Mouse (Mus musculus) neural tube, embryonic 13.5 days (tissue): ENCODE data around the gene Pdilt. TPM values are rescaled to one million over a fixed set of nuclear protein-coding genes. Genes with fewer than 3 reads are reported as not detected.

Source experiments
- ATAC-seq: fragments of 200-750 bp; cut with Nextera tagmentation; 2 replicates; pipeline ENCODE4 v1.8.0; 2017; ENCODE audit warnings: low read depth, mild to moderate bottlenecking, moderate TSS enrichment, moderate library complexity
- H3K27ac ChIP-seq: fragments of 300-500 bp; sonication (generic); replicated peaks from 2 replicates; pipeline ENCODE4 v1.5.1; 2015; ENCODE audit warnings: moderate library complexity, mild to moderate bottlenecking, inconsistent platforms
- H3K27me3 ChIP-seq: fragments of 300-500 bp; sonication (generic); 2 replicates; pipeline ENCODE4 v1.6.1; 2015; ENCODE audit warnings: mild to moderate bottlenecking, inconsistent platforms
- H3K36me3 ChIP-seq: fragments of 300-500 bp; sonication (generic); 2 replicates; pipeline ENCODE4 v1.6.1; 2015; ENCODE audit warnings: mild to moderate bottlenecking, inconsistent platforms
- H3K4me1 ChIP-seq: fragments of 300-500 bp; sonication (generic); replicated peaks from 2 replicates; pipeline ENCODE4 v1.6.1; 2015; ENCODE audit warnings: inconsistent platforms
- H3K4me2 ChIP-seq: fragments of 300-500 bp; sonication (generic); 2 replicates; pipeline ENCODE4 v1.6.1; 2015; ENCODE audit warnings: inconsistent platforms, mild to moderate bottlenecking, moderate library complexity
- H3K4me3 ChIP-seq: fragments of 300-500 bp; sonication (generic); 2 replicates; pipeline ENCODE4 v1.5.1; 2015; ENCODE audit warnings: mild to moderate bottlenecking, inconsistent platforms
- H3K9ac ChIP-seq: fragments of 300-500 bp; sonication (generic); 2 replicates; pipeline ENCODE4 v1.6.1; 2015; ENCODE audit warnings: moderate library complexity, mild to moderate bottlenecking, inconsistent platforms
- H3K9me3 ChIP-seq: fragments of 300-500 bp; sonication (generic); 2 replicates; pipeline ENCODE4 v1.6.1; 2016; ENCODE audit warnings: inconsistent platforms
- WGBS: fragments of 180-500 bp; shearing (Covaris S2); methylation state at CpG from one replicate; pipeline ENCODE4 v1.1.7; 2015; 5-methylcytosine and 5-hydroxymethylcytosine counted together
- polyA plus RNA-seq: library from polyadenylated mRNA; unstranded; fragments of >200 nt; fragmentation: Nextera tagmentation; extraction: Ambion mirVana; gene quantifications from 2 replicates; pipeline ENCODE4 v1.2.1, GENCODE M21; 2015

Gene Pdilt
- polyA plus RNA-seq, 1 experiment from 2014 or later: 0.49 TPM

DNA sequence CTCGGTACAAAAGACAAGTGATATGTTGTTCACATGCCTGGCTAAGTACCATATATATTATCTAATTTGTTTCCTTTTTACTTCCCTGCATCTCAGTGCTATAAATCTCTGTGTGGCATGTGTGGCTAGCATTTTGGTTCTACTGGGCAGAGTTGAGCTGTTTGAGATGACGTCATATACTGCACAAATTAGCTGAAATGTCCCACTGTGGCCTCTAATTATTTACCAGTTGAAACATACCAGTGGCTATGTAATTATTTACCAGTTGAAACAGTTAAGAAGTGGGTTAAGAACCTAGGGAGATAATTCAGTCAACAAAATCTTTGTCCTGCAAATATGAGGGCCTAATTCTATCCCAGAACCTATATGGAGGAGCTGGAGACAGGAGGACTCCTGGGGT is 4.3 kb upstream of the Pdilt start:
- no peaks in the 10 kb centered on the region for H3K9me3 ChIP-seq
- H3K27me3 ChIP-seq: no peaks in the 10 kb centered on the region
- H3K4me1 ChIP-seq: peaks cover 8% of the 10 kb centered on the region; the same call in 1 of the 2 replicates
- H3K27ac ChIP-seq: no peak overlapping the region
- no peaks in the 10 kb centered on the region for H3K36me3 ChIP-seq
- no peak overlapping the region for H3K9ac ChIP-seq
- H3K4me3 ChIP-seq: no peak overlapping the region
- no peak for ATAC-seq
- WGBS: 56% methylated on average over 2 of the region's 2 CpGs
- H3K4me2 ChIP-seq: no peak overlapping the region

DNA sequence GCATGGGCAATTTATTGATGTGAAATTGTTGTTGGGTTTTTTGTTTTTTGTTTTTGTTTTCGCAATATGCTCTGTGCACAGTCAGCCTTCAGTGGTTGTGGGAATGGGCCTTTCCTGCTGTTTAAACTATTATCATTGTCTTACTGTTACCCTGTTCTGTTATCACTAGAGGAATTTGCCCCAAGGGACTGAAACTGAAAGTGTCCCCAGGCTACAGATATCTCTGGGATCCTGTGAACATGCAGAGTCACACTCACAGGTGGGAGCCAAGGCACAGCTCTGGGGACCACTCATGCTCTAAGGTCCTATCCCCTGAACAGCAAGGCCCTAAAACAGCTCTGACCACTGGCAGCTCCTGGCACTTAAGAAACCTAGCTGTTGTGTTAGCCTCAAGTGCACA is 3.8 kb upstream of the Pdilt start:
- H3K9ac ChIP-seq: no peak overlapping the region
- H3K4me1 ChIP-seq: peaks cover 8% of the 10 kb centered on the region; the same call in 1 of the 2 replicates
- H3K4me3 ChIP-seq: no peak overlapping the region
- H3K4me2 ChIP-seq: no peak overlapping the region
- H3K27ac ChIP-seq: no peak overlapping the region
- no peaks in the 10 kb centered on the region for H3K27me3 ChIP-seq
- ATAC-seq: no peak
- no peaks in the 10 kb centered on the region for H3K36me3 ChIP-seq
- 91% methylated on average over 1 of the region's 1 CpGs for WGBS
- H3K9me3 ChIP-seq: no peaks in the 10 kb centered on the region

DNA sequence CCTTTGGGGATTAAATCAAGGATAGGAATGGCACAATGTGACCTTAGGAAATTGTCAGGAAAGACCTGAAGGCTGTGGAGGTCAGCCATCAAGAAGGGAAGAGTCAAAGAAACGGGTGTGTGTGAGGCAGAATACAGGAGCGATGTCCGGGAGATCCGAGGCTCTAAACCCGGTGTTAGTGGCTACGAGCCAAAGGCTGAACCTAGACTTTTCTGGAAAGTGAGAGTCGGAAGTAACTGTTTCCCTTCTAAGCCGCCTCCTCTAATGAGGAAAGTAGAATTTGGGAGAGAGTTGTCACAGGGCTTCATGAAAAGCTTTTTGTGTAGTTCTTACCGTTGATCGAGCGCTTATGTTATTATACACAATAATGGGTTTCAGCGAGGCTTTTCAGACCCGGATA is 3.2 kb upstream of the Pdilt start:
- H3K27me3 ChIP-seq: no peaks in the 10 kb centered on the region
- no peaks in the 10 kb centered on the region for H3K36me3 ChIP-seq
- 80% methylated on average over 13 of the region's 13 CpGs for WGBS
- H3K9ac ChIP-seq: no peak overlapping the region
- H3K9me3 ChIP-seq: no peaks in the 10 kb centered on the region
- H3K4me2 ChIP-seq: no peak overlapping the region
- H3K4me1 ChIP-seq: peaks cover 8% of the 10 kb centered on the region; the same call in 1 of the 2 replicates
- no peak for ATAC-seq
- no peak overlapping the region for H3K4me3 ChIP-seq
- no peak overlapping the region for H3K27ac ChIP-seq

DNA sequence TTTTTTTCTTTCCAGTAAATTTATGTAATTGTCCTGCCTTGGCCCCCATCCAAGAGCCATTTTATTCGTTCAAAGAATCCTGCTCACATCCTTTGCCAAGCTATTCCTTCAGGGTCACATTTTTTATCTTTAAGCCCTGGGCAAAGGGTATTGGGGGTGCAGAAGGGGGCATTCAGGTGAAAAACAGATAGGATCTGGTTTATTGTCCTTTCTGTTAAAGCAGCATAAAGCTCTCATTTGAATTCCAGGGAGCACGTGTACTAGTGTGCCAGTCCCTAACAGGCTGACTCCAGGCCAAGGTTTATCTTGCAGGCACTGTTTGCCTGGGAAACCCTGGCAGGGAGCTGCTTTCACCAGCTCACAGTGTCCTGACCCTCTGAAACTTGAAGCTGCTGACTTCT is 2.6 kb upstream of the Pdilt start:
- WGBS: 44% methylated on average over 2 of the region's 2 CpGs

DNA sequence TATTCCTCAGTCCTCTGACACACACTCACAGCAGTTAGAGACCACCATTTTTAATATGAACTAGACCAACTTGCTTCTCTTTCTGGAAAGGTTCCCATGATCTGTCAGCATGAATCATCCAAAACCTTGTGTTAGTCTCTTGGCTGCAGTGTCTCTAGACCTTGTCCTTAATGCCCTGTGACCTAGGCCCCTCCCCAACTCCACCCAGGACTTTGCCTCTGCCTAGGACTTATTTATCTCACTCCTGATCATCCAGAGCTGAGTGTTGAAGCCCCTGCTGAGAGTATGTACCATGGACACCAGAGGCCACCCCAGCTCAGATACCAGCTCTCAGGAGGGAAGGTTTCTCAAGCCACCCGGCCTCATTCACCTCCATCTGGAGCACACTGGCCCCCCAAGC is 904 bp downstream of the Pdilt start:
- Histone ChIP-seq H3K36me3 (no peaks in the 10 kb centered on the region), H3K27me3 (no peaks in the 10 kb centered on the region), H3K27ac (no peak overlapping the region), H3K9me3 (no peaks in the 10 kb centered on the region), H3K9ac (no peak overlapping the region), H3K4me3 (no peak overlapping the region), H3K4me1 (peaks cover 8% of the 10 kb centered on the region; the same call in 1 of the 2 replicates), H3K4me2 (no peak overlapping the region)
- WGBS: 86% methylated on average over 1 of the region's 1 CpGs
- no peak for ATAC-seq

More for the DNA sequence above, 2.6 kb upstream of the Pdilt start:
- no peaks in the 10 kb centered on the region for H3K9me3 ChIP-seq
- no peak for ATAC-seq
- H3K36me3 ChIP-seq: no peaks in the 10 kb centered on the region
- H3K4me2 ChIP-seq: no peak overlapping the region
- H3K4me1 ChIP-seq: peaks cover 8% of the 10 kb centered on the region; the same call in 1 of the 2 replicates
- H3K27ac ChIP-seq: no peak overlapping the region
- 0 out of 2 replicates have a peak overlapping the region, but pooled peaks have one; percentile 17 for H3K9ac ChIP-seq
- H3K27me3 ChIP-seq: no peaks in the 10 kb centered on the region
- no peak overlapping the region for H3K4me3 ChIP-seq

DNA sequence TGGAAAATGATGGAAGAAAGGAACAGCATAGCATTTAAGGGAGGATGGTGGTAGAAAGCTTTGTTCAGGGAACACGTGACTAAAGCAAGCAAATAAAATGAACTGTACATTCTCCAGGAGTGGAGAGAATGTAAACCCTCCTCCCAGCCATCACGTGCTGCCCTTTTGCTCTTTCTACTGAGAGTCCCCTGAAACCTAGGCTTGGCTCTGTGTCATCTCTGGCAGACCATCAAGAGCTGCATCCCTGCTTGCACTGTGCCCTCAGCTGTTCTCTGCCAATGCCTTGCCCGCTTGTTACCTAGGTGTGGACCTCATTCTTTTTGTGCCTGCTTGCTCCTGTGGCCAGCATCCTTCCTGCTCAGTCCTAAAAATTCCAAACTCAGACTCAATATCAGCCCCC is 1.5 kb downstream of the Pdilt start:
- H3K27ac ChIP-seq: no peak overlapping the region
- H3K9ac ChIP-seq: no peak overlapping the region
- no peaks in the 10 kb centered on the region for H3K9me3 ChIP-seq
- H3K27me3 ChIP-seq: no peaks in the 10 kb centered on the region
- H3K4me3 ChIP-seq: no peak overlapping the region
- no peak overlapping the region for H3K4me2 ChIP-seq
- no peaks in the 10 kb centered on the region for H3K36me3 ChIP-seq
- WGBS: 84% methylated on average over 3 of the region's 3 CpGs
- H3K4me1 ChIP-seq: peaks cover 8% of the 10 kb centered on the region; the same call in 1 of the 2 replicates
- no peak for ATAC-seq

DNA sequence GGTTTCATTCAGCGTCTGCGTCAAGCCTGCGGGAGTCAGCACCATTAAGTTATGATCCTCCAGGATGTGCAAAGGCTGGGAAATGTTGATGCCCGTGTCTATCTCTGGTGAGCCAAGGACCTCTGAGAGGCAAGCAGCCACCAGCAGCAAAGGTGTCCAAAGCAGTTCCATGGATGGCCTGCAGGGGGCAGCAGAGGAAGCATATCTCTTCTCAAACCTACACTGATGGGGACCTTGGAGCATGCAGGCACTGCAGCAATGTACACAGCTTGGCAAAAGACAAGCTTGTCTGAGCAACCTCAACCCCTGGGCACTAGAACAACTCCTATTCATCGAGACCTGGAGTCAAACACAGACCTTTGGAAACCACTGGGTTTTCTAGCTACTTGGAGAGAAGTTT is 3.6 kb downstream of the Pdilt start:
- no peaks in the 10 kb centered on the region for H3K27me3 ChIP-seq
- H3K9me3 ChIP-seq: no peaks in the 10 kb centered on the region
- H3K4me2 ChIP-seq: no peak overlapping the region
- no peak overlapping the region for H3K9ac ChIP-seq
- WGBS: 46% methylated on average over 5 of the region's 5 CpGs
- H3K36me3 ChIP-seq: no peaks in the 10 kb centered on the region
- H3K27ac ChIP-seq: no peak overlapping the region
- H3K4me3 ChIP-seq: no peak overlapping the region
- no peaks in the 10 kb centered on the region for H3K4me1 ChIP-seq
- no peak for ATAC-seq

DNA sequence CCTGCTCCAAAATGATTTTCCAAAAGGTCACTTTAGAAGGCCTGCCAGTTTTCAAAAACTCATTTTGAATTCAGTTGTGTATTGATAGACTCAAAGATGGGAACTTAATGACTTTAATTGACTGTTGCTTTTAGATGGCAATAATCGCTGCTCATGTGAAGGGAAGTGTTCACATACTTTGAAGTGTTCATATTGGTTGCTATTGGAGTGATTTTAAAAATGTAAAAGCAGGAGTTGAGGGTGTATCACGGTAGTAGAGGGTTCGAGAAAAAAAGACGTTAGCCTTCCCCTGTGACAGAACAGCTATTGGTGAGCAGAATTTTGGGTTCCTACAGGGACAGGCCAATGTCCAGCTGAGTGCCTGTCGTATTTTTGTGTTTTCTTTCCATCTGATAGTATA is 4.1 kb downstream of the Pdilt start, which contains the start of gene Acsm5:
TSS of gene Acsm5 (plus strand) at position 301 of the 400 bp plus-strand sequence.
- no peaks in the 10 kb centered on the region for H3K9me3 ChIP-seq
- H3K27me3 ChIP-seq: no peaks in the 10 kb centered on the region
- H3K27ac ChIP-seq: no peak within 1 kb of the TSS
- no peak within 1 kb of the TSS for H3K9ac ChIP-seq
- 72% methylated on average over 5 of the region's 5 CpGs for WGBS
- H3K4me2 ChIP-seq: no peak within 1 kb of the TSS
- H3K4me1 ChIP-seq: no peaks in the 10 kb centered on the region
- H3K36me3 ChIP-seq: no peaks in the 10 kb centered on the region
- H3K4me3 ChIP-seq: no peak within 1 kb of the TSS
- no peak for ATAC-seq

DNA sequence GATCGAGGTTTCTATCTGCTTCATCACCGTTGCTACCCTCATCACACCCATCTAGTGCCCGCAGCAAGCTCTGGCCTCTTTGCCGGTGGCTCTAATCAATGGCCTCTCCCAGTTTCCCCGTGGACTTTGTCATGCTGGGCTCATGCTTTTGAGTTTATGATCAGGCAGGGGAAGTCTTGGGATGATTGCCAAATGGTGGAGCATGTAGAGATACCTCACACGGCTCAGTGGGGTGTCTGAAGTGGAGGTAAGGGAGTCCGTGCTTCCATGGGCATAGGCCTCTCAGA is 7.1 kb downstream of the Pdilt start:
- H3K9ac ChIP-seq: no peak overlapping the region
- ATAC-seq: no peak
- H3K9me3 ChIP-seq: no peaks in the 10 kb centered on the region
- no peak overlapping the region for H3K4me3 ChIP-seq
- no peaks in the 10 kb centered on the region for H3K27me3 ChIP-seq
- H3K4me2 ChIP-seq: no peak overlapping the region
- 87% methylated on average over 7 of the region's 7 CpGs for WGBS
- no peaks in the 10 kb centered on the region for H3K36me3 ChIP-seq
- H3K27ac ChIP-seq: no peak overlapping the region
- no peaks in the 10 kb centered on the region for H3K4me1 ChIP-seq

DNA sequence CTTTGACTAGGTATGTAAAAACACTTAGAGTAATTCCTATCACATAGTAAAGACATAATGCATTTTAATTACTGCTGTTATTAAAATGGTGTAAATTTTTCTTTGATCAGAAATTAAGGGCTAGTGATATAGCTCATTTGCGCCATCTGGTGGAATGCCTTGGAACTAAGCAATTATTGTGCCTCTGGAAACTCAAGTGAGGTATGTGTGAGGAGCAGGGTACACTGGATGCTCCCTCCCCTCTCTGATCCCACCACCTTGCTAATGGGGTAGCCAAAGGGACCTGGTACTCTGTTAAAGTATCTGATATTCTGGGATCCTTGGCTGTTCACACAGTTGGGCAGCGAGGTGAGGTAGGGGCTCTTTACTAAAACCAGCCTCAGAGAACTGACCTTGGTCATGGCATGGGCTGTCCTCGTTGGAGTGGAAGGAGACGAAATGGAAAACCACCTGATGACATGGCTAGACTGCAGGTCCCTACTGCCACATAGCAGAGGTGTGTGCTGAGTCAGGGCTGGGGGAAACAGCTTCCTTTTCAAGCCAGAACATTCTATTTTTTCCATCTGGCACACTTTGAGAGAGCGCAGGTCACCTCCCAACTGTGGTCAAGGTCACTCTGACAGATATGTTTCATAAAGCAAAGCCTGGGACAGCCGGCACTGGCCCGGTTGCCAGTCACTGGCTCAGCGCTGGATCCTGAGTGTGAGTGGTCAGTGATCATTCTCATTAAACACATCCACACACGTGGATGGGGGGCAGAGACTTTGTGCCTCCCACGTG is 7.6 kb downstream of the Pdilt start:
- Histone ChIP-seq H3K27me3 (no peaks in the 10 kb centered on the region), H3K4me3 (no peak overlapping the region), H3K36me3 (no peaks in the 10 kb centered on the region), H3K4me2 (no peak overlapping the region), H3K9me3 (no peaks in the 10 kb centered on the region), H3K9ac (no peak overlapping the region), H3K4me1 (no peaks in the 10 kb centered on the region), H3K27ac (no peak overlapping the region)
- WGBS: 68% methylated on average over 10 of the region's 10 CpGs
- ATAC-seq: no peak; the same call in 1 of the 2 replicates

DNA sequence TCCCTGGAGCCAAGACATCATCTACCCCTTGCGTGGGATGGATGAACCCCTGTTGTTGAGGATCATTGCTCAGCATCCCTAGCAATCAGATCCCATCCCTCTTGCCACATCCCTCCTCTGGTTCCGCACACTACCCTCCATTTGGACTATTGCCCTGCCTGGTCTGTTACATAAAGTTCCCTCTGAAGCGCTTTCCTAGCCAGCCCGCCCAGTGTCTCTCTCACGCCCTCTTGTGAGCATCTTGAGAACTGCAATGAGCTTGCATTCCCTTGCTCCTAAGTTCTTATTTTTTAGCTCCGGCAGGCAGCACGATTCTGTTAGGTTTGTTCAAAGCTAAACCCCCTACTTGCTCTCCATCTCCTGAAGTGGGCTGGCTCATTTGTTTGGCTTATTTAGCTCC is 10.2 kb downstream of the Pdilt start:
- no peak overlapping the region for H3K27ac ChIP-seq
- H3K9me3 ChIP-seq: no peaks in the 10 kb centered on the region
- no peaks in the 10 kb centered on the region for H3K36me3 ChIP-seq
- no peak overlapping the region for H3K4me3 ChIP-seq
- WGBS: 30% methylated on average over 7 of the region's 7 CpGs
- H3K4me1 ChIP-seq: no peaks in the 10 kb centered on the region
- H3K27me3 ChIP-seq: no peaks in the 10 kb centered on the region
- no peak overlapping the region for H3K9ac ChIP-seq
- no peak for ATAC-seq
- H3K4me2 ChIP-seq: no peak overlapping the region

DNA sequence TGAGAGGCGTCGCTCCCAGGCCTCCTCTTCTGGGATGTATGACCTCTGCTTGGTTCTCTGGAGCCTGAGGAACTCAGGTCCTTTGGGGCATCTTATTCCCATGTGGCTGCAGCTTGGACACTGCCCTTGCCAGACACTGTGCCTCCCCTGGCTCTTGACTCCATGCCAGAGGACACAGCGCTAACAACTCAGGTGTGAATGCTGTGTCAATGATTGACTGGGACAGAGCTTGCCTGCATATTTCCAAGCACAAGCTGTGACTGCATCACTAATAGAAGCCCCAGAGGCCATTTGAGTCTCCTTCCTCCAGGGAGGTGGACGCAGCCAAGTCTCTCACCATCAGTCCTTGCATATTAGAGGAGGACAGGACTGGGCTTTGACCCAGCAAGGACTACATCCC is 12.1 kb downstream of the Pdilt start:
- no peak overlapping the region for H3K4me3 ChIP-seq
- no peak for ATAC-seq
- WGBS: 92% methylated on average over 4 of the region's 4 CpGs
- no peak overlapping the region for H3K27ac ChIP-seq
- no peak overlapping the region for H3K4me2 ChIP-seq
- no peaks in the 10 kb centered on the region for H3K4me1 ChIP-seq
- H3K9me3 ChIP-seq: no peaks in the 10 kb centered on the region
- H3K9ac ChIP-seq: no peak overlapping the region
- no peaks in the 10 kb centered on the region for H3K36me3 ChIP-seq
- H3K27me3 ChIP-seq: no peaks in the 10 kb centered on the region
